Mouse (Mus musculus) liver, embryonic 11.5 days (tissue): Measurements from ENCODE around the gene Tspan1. TPM values are rescaled to one million over a fixed set of nuclear protein-coding genes. Genes with fewer than 3 reads are reported as not detected.

Source experiments
- ATAC-seq: fragments of 200-750 bp; cut with Nextera tagmentation; replicated peaks from 2 replicates; pipeline ENCODE4 v1.8.0; 2017; ENCODE audit warnings: moderate number of reproducible peaks, mild to moderate bottlenecking, moderate TSS enrichment, moderate library complexity; ENCODE audit not compliant: low FRiP score
- DNase-seq: peaks from one replicate; pipeline ENCODE4 v3.0.0-alpha.2; 2017; ENCODE audit warnings: low spot score
- H3K27ac ChIP-seq: fragments of 300-500 bp; sonication (generic); 2 replicates; pipeline ENCODE4 v1.5.1; 2014; ENCODE audit warnings: mild to moderate bottlenecking, low read depth, low read length, control low read depth
- H3K27me3 ChIP-seq: fragments of 300-500 bp; sonication (generic); replicated peaks from 2 replicates; pipeline ENCODE4 v1.6.1; 2014; ENCODE audit warnings: low read length, mixed read lengths; ENCODE audit not compliant: control insufficient read depth, insufficient read depth
- H3K36me3 ChIP-seq: fragments of 300-500 bp; sonication (generic); 2 replicates; pipeline ENCODE4 v1.6.1; 2014; ENCODE audit warnings: mild to moderate bottlenecking, low read length, moderate library complexity, mixed read lengths; ENCODE audit not compliant: control insufficient read depth, insufficient read depth
- H3K4me1 ChIP-seq: fragments of 300-500 bp; sonication (generic); replicated peaks from 2 replicates; pipeline ENCODE4 v1.6.1; 2014; ENCODE audit warnings: low read length, mixed read lengths; ENCODE audit not compliant: control insufficient read depth, insufficient read depth
- H3K4me2 ChIP-seq: fragments of 300-500 bp; sonication (generic); 2 replicates; pipeline ENCODE4 v1.6.1; 2014; ENCODE audit warnings: mild to moderate bottlenecking, control low read depth, moderate library complexity
- H3K4me3 ChIP-seq: fragments of 300-500 bp; sonication (generic); 2 replicates; pipeline ENCODE4 v1.5.1; 2014; ENCODE audit warnings: low read depth, low read length, control low read depth
- H3K9ac ChIP-seq: fragments of 300-500 bp; sonication (generic); 2 replicates; pipeline ENCODE4 v1.6.1; 2014; ENCODE audit warnings: low read depth, low read length, control low read depth
- H3K9me3 ChIP-seq: fragments of 300-500 bp; sonication (generic); 2 replicates; pipeline ENCODE4 v1.6.1; 2016; ENCODE audit warnings: low read length, inconsistent platforms, mixed read lengths; ENCODE audit not compliant: control insufficient read depth
- WGBS: fragments of 180-500 bp; shearing (Covaris S2); extraction: QIAGEN DNeasy Blood & Tissue Kit; methylation state at CpG from one replicate; pipeline ENCODE4 v1.1.7; 2014; 5-methylcytosine and 5-hydroxymethylcytosine counted together
- polyA plus RNA-seq: library from polyadenylated mRNA; unstranded; fragments of >200 nt; fragmentation: Nextera tagmentation; extraction: Ambion mirVana; gene quantifications from 2 replicates; pipeline ENCODE4 v1.2.1, GENCODE M21; 2014

The Tspan1 gene
- polyA plus RNA-seq, 1 experiment from 2014 or later = 0.11 TPM

GRCm38 (mm10) chr4:116127956-116128355, 39.4 kb downstream of the Tspan1 start:
- no peaks in the 10 kb centered on the region for H3K27me3 ChIP-seq
- peaks cover 15% of the 10 kb centered on the region for H3K4me1 ChIP-seq
- no peaks in the 10 kb centered on the region for H3K9me3 ChIP-seq
- 86% methylated on average over 6 of the region's 6 CpGs for WGBS
- DNase-seq (no peak), ATAC-seq (no peak)
- no peak overlapping the region for H3K4me3 ChIP-seq
- H3K9ac ChIP-seq = no peak overlapping the region
- no peaks in the 10 kb centered on the region for H3K36me3 ChIP-seq
- H3K4me2 ChIP-seq = no peak overlapping the region
- H3K27ac ChIP-seq = no peak overlapping the region

- no peaks in the 10 kb centered on the region for H3K9me3 ChIP-seq
- H3K27me3 ChIP-seq = no peaks in the 10 kb centered on the region
- DNase-seq (no peak), ATAC-seq (peak; percentile 62)
- no peak overlapping the region for H3K9ac ChIP-seq
- H3K36me3 ChIP-seq = no peaks in the 10 kb centered on the region; the same call in 1 of the 2 replicates
- no peak overlapping the region for H3K27ac ChIP-seq
- no peak overlapping the region for H3K4me3 ChIP-seq
- 0 out of 2 replicates have a peak overlapping the region, but pooled peaks have one; percentile 5 for H3K4me2 ChIP-seq
- 64% methylated on average over 4 of the region's 4 CpGs for WGBS
- peaks cover 18% of the 10 kb centered on the region for H3K4me1 ChIP-seq
These were observed 41.5 kb downstream of the Tspan1 start for GRCm38 (mm10) chr4:116125803-116126386.

- H3K4me2 ChIP-seq = peak within 1 kb of the TSS; percentile 83
- peak within 1 kb of the TSS; percentile 89 for H3K9ac ChIP-seq
- peak within 1 kb of the TSS; percentile 67 for H3K4me3 ChIP-seq
- H3K4me1 ChIP-seq = peaks cover 18% of the 10 kb centered on the region
- DNase-seq (peak; percentile 88), ATAC-seq (peak; percentile 96)
- H3K9me3 ChIP-seq = no peaks in the 10 kb centered on the region
- H3K36me3 ChIP-seq = no peaks in the 10 kb centered on the region; the same call in 1 of the 2 replicates
- no peaks in the 10 kb centered on the region for H3K27me3 ChIP-seq
- 6% methylated on average over 24 of the region's 24 CpGs for WGBS
- peak within 1 kb of the TSS; percentile 55 for H3K27ac ChIP-seq
These were observed 43.5 kb downstream of the Tspan1 start, which contains the start of the genes Rad54l and Pomgnt1 for GRCm38 (mm10) chr4:116123602-116124519. TSS of gene Rad54l (minus strand) at chr4:116123690. TSS of gene Pomgnt1 (plus strand) at chr4:116123840.

- ATAC-seq (no peak), DNase-seq (no peak)
- 0% methylated on average over 1 of the region's 1 CpGs for WGBS
These were observed 44.6 kb downstream of the Tspan1 start for GRCm38 (mm10) chr4:116122762-116123161.

More at GRCm38 (mm10) chr4:116122762-116123161, 44.6 kb downstream of the Tspan1 start:
- peaks cover 18% of the 10 kb centered on the region for H3K4me1 ChIP-seq
- H3K36me3 ChIP-seq = no peaks in the 10 kb centered on the region; the same call in 1 of the 2 replicates
- H3K4me3 ChIP-seq = peak overlapping the region; percentile 67
- H3K4me2 ChIP-seq = peak overlapping the region; percentile 83
- no peaks in the 10 kb centered on the region for H3K9me3 ChIP-seq
- no peaks in the 10 kb centered on the region for H3K27me3 ChIP-seq
- peak overlapping the region; percentile 30; the same call in 1 of the 2 replicates for H3K27ac ChIP-seq
- peak overlapping the region; percentile 71 for H3K9ac ChIP-seq

Other genes with a start within 250 kb of the Tspan1 start
- not detected in 2 replicates for gene Dmbx1, start 227.7 kb downstream of the Tspan1 start, polyA plus RNA-seq
- 3.9 and 4.7 TPM in 2 replicates for gene Faah, start 149.7 kb downstream of the Tspan1 start, polyA plus RNA-seq
- gene Nsun4, start 113.7 kb downstream of the Tspan1 start, polyA plus RNA-seq = 17.8 and 19.5 TPM in 2 replicates
- 483 and 529 TPM in 2 replicates for gene Uqcrh, start 92.5 kb downstream of the Tspan1 start, polyA plus RNA-seq
- 67.6 and 70.8 TPM in 2 replicates for gene Lrrc41, start 92.3 kb downstream of the Tspan1 start, polyA plus RNA-seq
- gene Rad54l, start 43.9 kb downstream of the Tspan1 start, polyA plus RNA-seq = 59.4 and 61.7 TPM in 2 replicates
- gene Pomgnt1, start 43.8 kb downstream of the Tspan1 start, polyA plus RNA-seq = 32.8 and 37.7 TPM in 2 replicates
- gene Lurap1, start 16.3 kb downstream of the Tspan1 start, polyA plus RNA-seq = 0.64 and 1.1 TPM in 2 replicates
- not detected in 2 replicates for gene 1700042G07Rik, start 5.8 kb upstream of the Tspan1 start, polyA plus RNA-seq
- not detected in 2 replicates for gene Gm49337, start 5.8 kb upstream of the Tspan1 start, polyA plus RNA-seq
- gene Pik3r3, start 54.0 kb upstream of the Tspan1 start, polyA plus RNA-seq = 6.3 and 6.7 TPM in 2 replicates